Mouse (Mus musculus): ENCODE data around the gene Haus3. TPM values are rescaled to one million over a fixed set of nuclear protein-coding genes. Genes with fewer than 3 reads are reported as not detected.

Haus3 gene
- polyA plus RNA-seq, 1 experiment from 2014 or later: 50.8 TPM

- ATAC-seq (replicated peaks; ENCODE audit: low FRiP score) (no peak), DNase-seq (ENCODE audit: low spot score) (no peak)
- Histone ChIP-seq H3K4me1 (replicated peaks; ENCODE audit: control insufficient read depth, insufficient read depth, low read length) (0 out of 2 replicates have a peak, but pooled peaks cover 3% of the 10 kb centered on the region), H3K36me3 (ENCODE audit: control insufficient read depth, insufficient read depth, low read length) (no peaks in the 10 kb centered on the region), H3K9ac (ENCODE audit: low read length) (no peak overlapping the region), H3K27me3 (ENCODE audit: control insufficient read depth, insufficient read depth, low read length) (no peaks in the 10 kb centered on the region), H3K4me2 (ENCODE audit: low read depth, low read length, severe bottlenecking) (no peak overlapping the region), H3K9me3 (ENCODE audit: control insufficient read depth, low read length) (no peaks in the 10 kb centered on the region), H3K27ac (ENCODE audit: low read depth, low read length) (no peak overlapping the region), H3K4me3 (ENCODE audit: low read depth, low read length) (no peak overlapping the region)
- WGBS: 80% methylated on average over 4 of the region's 4 CpGs
These were observed 22.5 kb upstream of the Haus3 start for GRCm38 (mm10) chr5:34191843-34192242.

GRCm38 (mm10) chr5:34191021-34191420 lies 21.7 kb upstream of the Haus3 start:
- Histone ChIP-seq H3K4me1 (replicated peaks; ENCODE audit: control insufficient read depth, insufficient read depth, low read length) (peaks cover 8% of the 10 kb centered on the region; the same call in 1 of the 2 replicates), H3K9me3 (ENCODE audit: control insufficient read depth, low read length) (no peaks in the 10 kb centered on the region)

GRCm38 (mm10) chr5:34189521-34189920 lies 20.2 kb upstream of the Haus3 start:
- DNase-seq (ENCODE audit: low spot score): peak; percentile 42
- ATAC-seq (replicated peaks; ENCODE audit: low FRiP score): no peak
- Histone ChIP-seq H3K27ac (ENCODE audit: low read depth, low read length) (no peak overlapping the region), H3K4me2 (ENCODE audit: low read depth, low read length, severe bottlenecking) (no peak overlapping the region), H3K9me3 (ENCODE audit: control insufficient read depth, low read length) (no peaks in the 10 kb centered on the region), H3K4me1 (replicated peaks; ENCODE audit: control insufficient read depth, insufficient read depth, low read length) (peaks cover 11% of the 10 kb centered on the region; the same call in 1 of the 2 replicates), H3K9ac (ENCODE audit: low read length) (no peak overlapping the region), H3K27me3 (ENCODE audit: control insufficient read depth, insufficient read depth, low read length) (no peaks in the 10 kb centered on the region), H3K36me3 (ENCODE audit: control insufficient read depth, insufficient read depth, low read length) (no peaks in the 10 kb centered on the region), H3K4me3 (ENCODE audit: low read depth, low read length) (no peak overlapping the region)
- 69% methylated on average over 1 of the region's 1 CpGs for WGBS

More at GRCm38 (mm10) chr5:34191021-34191420, 21.7 kb upstream of the Haus3 start:
- Histone ChIP-seq H3K4me2 (ENCODE audit: low read depth, low read length, severe bottlenecking) (no peak overlapping the region), H3K36me3 (ENCODE audit: control insufficient read depth, insufficient read depth, low read length) (no peaks in the 10 kb centered on the region), H3K4me3 (ENCODE audit: low read depth, low read length) (no peak overlapping the region), H3K27me3 (ENCODE audit: control insufficient read depth, insufficient read depth, low read length) (no peaks in the 10 kb centered on the region), H3K27ac (ENCODE audit: low read depth, low read length) (no peak overlapping the region), H3K9ac (ENCODE audit: low read length) (no peak overlapping the region)
- DNase-seq (ENCODE audit: low spot score): peak; percentile 51
- 51% methylated on average over 4 of the region's 4 CpGs for WGBS
- no peak for ATAC-seq (replicated peaks; ENCODE audit: low FRiP score)

DNA sequence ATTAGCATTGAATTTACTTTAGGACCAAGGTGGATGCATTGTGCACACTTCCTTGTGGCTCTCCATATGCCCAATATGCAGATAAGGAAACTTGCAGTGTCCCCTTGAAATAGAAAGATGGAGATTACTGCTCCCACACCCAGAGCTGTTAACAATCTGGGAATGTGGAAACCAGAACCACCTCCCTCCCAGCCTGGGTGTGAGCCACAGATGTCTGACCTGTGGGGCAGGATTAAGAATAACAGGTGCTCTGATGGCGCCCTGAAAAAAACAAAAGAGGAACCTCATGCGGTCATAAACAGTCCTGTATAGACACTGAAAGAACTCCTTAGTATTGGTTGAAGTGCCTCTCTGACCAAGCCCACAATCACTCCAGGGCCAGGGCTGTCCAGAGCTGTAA lies 19.5 kb upstream of the Haus3 start:
- Histone ChIP-seq H3K4me2 (ENCODE audit: low read depth, low read length, severe bottlenecking) (0 out of 2 replicates have a peak overlapping the region, but pooled peaks have one; percentile 94), H3K36me3 (ENCODE audit: control insufficient read depth, insufficient read depth, low read length) (no peaks in the 10 kb centered on the region), H3K27ac (ENCODE audit: low read depth, low read length) (no peak overlapping the region), H3K4me3 (ENCODE audit: low read depth, low read length) (no peak overlapping the region), H3K9me3 (ENCODE audit: control insufficient read depth, low read length) (no peaks in the 10 kb centered on the region), H3K9ac (ENCODE audit: low read length) (no peak overlapping the region), H3K4me1 (replicated peaks; ENCODE audit: control insufficient read depth, insufficient read depth, low read length) (peaks cover 11% of the 10 kb centered on the region; the same call in 1 of the 2 replicates), H3K27me3 (ENCODE audit: control insufficient read depth, insufficient read depth, low read length) (no peaks in the 10 kb centered on the region)
- DNase-seq (ENCODE audit: low spot score) (no peak), ATAC-seq (replicated peaks; ENCODE audit: low FRiP score) (no peak)
- WGBS: 87% methylated on average over 2 of the region's 2 CpGs

DNA sequence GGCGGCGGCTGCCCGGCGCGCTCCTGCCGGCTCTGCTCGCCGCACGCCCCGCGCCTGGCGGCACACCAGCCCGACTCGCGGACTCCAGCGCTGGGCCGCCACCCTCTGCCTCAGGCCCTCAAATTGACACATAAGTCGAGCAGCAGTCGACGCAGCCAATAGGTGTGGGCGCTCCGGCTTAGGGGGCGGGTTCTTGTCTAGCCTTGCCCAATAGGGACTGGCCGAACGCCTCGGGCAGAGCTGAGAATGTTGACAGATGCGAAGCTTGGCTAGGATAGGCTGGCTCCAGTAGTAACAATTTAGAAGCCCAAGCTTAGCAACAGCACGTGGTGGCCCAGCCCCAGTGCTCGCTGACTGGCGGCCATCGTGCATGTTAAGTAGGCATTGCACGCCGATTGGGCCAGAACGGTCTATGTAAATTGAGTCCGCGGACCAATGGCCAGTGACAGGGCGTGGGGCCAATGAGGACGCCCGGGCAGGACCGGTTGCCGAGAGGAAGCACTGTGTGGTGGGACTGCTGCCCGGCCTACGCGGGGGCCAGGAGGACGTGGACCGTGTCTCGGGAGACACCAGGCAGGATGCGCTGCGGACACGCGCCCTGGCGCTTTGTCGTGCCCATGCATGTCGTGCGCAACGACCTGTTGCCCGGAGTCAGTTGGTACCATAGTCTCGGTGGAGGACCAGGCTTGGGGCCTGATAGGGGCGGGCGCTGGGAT lies 18.4 kb upstream of the Haus3 start, which contains the start of gene Mxd4:
TSS of gene Mxd4 (minus strand) at position 120 of the 716 bp plus-strand sequence.
- H3K27me3 ChIP-seq (ENCODE audit: control insufficient read depth, insufficient read depth, low read length): no peaks in the 10 kb centered on the region
- peak within 1 kb of the TSS; percentile 71 for H3K27ac ChIP-seq (ENCODE audit: low read depth, low read length)
- no peaks in the 10 kb centered on the region for H3K9me3 ChIP-seq (ENCODE audit: control insufficient read depth, low read length)
- peaks cover 11% of the 10 kb centered on the region; the same call in 1 of the 2 replicates for H3K4me1 ChIP-seq (replicated peaks; ENCODE audit: control insufficient read depth, insufficient read depth, low read length)
- ATAC-seq (replicated peaks; ENCODE audit: low FRiP score): peak; percentile 99
- WGBS: under 1% methylated on average over 59 of the region's 60 CpGs
- H3K4me3 ChIP-seq (ENCODE audit: low read depth, low read length): peak within 1 kb of the TSS; percentile 79
- peak within 1 kb of the TSS; percentile 66 for H3K9ac ChIP-seq (ENCODE audit: low read length)
- peak within 1 kb of the TSS; percentile 94 for H3K4me2 ChIP-seq (ENCODE audit: low read depth, low read length, severe bottlenecking)
- H3K36me3 ChIP-seq (ENCODE audit: control insufficient read depth, insufficient read depth, low read length): no peaks in the 10 kb centered on the region
- DNase-seq (ENCODE audit: low spot score): peak; percentile 98

- under 1% methylated on average over 45 of the region's 46 CpGs for WGBS
- peaks cover 11% of the 10 kb centered on the region; the same call in 1 of the 2 replicates for H3K4me1 ChIP-seq (replicated peaks; ENCODE audit: control insufficient read depth, insufficient read depth, low read length)
These were observed 17.6 kb upstream of the Haus3 start for GRCm38 (mm10) chr5:34186961-34187391.

DNA sequence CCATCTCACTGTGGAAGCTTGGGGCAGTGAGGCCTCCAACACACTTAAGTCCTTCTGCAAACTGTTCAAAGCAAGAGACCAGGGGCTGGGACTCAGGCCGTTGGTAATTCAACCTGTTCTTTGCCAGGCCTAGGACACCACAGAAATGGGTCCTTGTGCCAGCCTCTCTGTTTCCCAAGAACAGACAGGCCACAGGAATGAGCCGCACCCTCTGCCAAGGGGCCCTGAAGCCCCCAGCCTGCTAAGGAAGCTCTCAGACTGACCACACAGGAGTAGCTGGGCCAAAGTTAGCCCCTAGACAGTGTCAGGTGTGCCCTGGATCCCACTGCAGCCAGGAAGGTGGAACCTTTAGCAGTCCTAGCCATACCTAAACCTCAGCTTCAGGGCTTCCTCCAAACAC lies 17.1 kb upstream of the Haus3 start:
- Histone ChIP-seq H3K4me2 (ENCODE audit: low read depth, low read length, severe bottlenecking) (peak overlapping the region; percentile 94), H3K36me3 (ENCODE audit: control insufficient read depth, insufficient read depth, low read length) (no peaks in the 10 kb centered on the region), H3K4me3 (ENCODE audit: low read depth, low read length) (peak overlapping the region; percentile 79), H3K9ac (ENCODE audit: low read length) (peak overlapping the region; percentile 66), H3K9me3 (ENCODE audit: control insufficient read depth, low read length) (no peaks in the 10 kb centered on the region), H3K27me3 (ENCODE audit: control insufficient read depth, insufficient read depth, low read length) (no peaks in the 10 kb centered on the region), H3K4me1 (replicated peaks; ENCODE audit: control insufficient read depth, insufficient read depth, low read length) (peaks cover 11% of the 10 kb centered on the region; the same call in 1 of the 2 replicates), H3K27ac (ENCODE audit: low read depth, low read length) (no peak overlapping the region)
- DNase-seq (ENCODE audit: low spot score) (no peak), ATAC-seq (replicated peaks; ENCODE audit: low FRiP score) (no peak)
- 80% methylated on average over 2 of the region's 2 CpGs for WGBS

More at GRCm38 (mm10) chr5:34186961-34187391, 17.6 kb upstream of the Haus3 start:
- ATAC-seq (replicated peaks; ENCODE audit: low FRiP score) (peak; percentile 19), DNase-seq (ENCODE audit: low spot score) (peak; percentile 73)
- peak overlapping the region; percentile 94 for H3K4me2 ChIP-seq (ENCODE audit: low read depth, low read length, severe bottlenecking)
- H3K36me3 ChIP-seq (ENCODE audit: control insufficient read depth, insufficient read depth, low read length): no peaks in the 10 kb centered on the region
- no peaks in the 10 kb centered on the region for H3K9me3 ChIP-seq (ENCODE audit: control insufficient read depth, low read length)
- peak overlapping the region; percentile 71 for H3K27ac ChIP-seq (ENCODE audit: low read depth, low read length)
- H3K4me3 ChIP-seq (ENCODE audit: low read depth, low read length): peak overlapping the region; percentile 79
- peak overlapping the region; percentile 66 for H3K9ac ChIP-seq (ENCODE audit: low read length)
- no peaks in the 10 kb centered on the region for H3K27me3 ChIP-seq (ENCODE audit: control insufficient read depth, insufficient read depth, low read length)

DNA sequence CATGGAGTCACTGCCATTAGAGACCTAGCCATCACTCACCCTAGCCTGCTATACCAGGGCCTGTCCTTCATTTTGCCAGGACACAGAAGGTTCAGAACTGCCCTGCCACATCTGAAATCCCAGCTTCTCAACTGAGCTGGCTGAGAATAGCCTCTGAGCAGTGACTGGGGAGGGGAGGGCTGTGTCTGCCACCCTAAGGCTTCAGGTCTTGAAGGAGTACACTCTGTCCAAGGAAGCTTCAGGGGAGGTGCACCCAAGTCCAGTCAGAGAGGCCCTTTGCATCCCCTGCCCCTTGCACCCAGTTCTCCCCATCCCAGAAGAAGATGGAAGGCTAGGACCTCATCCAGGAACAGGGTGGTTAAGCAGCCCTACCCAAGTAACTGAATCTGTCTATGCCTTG lies 16.5 kb upstream of the Haus3 start:
- Histone ChIP-seq H3K4me1 (replicated peaks; ENCODE audit: control insufficient read depth, insufficient read depth, low read length) (peaks cover 11% of the 10 kb centered on the region; the same call in 1 of the 2 replicates), H3K27me3 (ENCODE audit: control insufficient read depth, insufficient read depth, low read length) (no peaks in the 10 kb centered on the region), H3K4me3 (ENCODE audit: low read depth, low read length) (no peak overlapping the region; the same call in 1 of the 2 replicates), H3K9ac (ENCODE audit: low read length) (0 out of 2 replicates have a peak overlapping the region, but pooled peaks have one; percentile 14), H3K9me3 (ENCODE audit: control insufficient read depth, low read length) (no peaks in the 10 kb centered on the region), H3K27ac (ENCODE audit: low read depth, low read length) (no peak overlapping the region), H3K36me3 (ENCODE audit: control insufficient read depth, insufficient read depth, low read length) (no peaks in the 10 kb centered on the region), H3K4me2 (ENCODE audit: low read depth, low read length, severe bottlenecking) (peak overlapping the region; percentile 94; the same call in 1 of the 2 replicates)
- DNase-seq (ENCODE audit: low spot score): no peak
- ATAC-seq (replicated peaks; ENCODE audit: low FRiP score): no peak
